Mouse (Mus musculus) CH12.LX (cell line): ENCODE data around the gene Iqcn. TPM values are rescaled to one million over a fixed set of nuclear protein-coding genes. Genes with fewer than 3 reads are reported as not detected.

ENCODE experiments used
- DNase-seq: peaks from one replicate; pipeline ENCODE4 v3.0.0-alpha.2; 2013; ENCODE audit errors: extremely low read depth
- H3K27ac ChIP-seq: 2 replicates; pipeline ENCODE4 v1.5.1; 2012; ENCODE audit warnings: low read depth, mild to moderate bottlenecking, control low read depth, moderate library complexity; ENCODE audit not compliant: insufficient read depth
- H3K27me3 ChIP-seq: replicated peaks from 2 replicates; pipeline ENCODE3; 2012; ENCODE audit warnings: inconsistent platforms
- H3K36me3 ChIP-seq, 2 experiments: replicated peaks in 1 of 2; 2 replicates each; pipeline versions ENCODE3 to v1.6.1; 2012; ENCODE audit warnings: inconsistent platforms in 1 of 2, low read length in 1 of 2, mild to moderate bottlenecking in 1 of 2, mixed read lengths in 1 of 2, moderate library complexity in 1 of 2; ENCODE audit not compliant: control insufficient read depth in 1 of 2, insufficient read depth in 1 of 2
- H3K4me1 ChIP-seq, 2 experiments: 2 replicates each; pipeline ENCODE4 v1.6.1; 2012; ENCODE audit warnings: inconsistent platforms in 1 of 2, moderate library complexity in 1 of 2; ENCODE audit not compliant: insufficient read depth in 2 of 2, control insufficient read depth in 1 of 2
- H3K4me2 ChIP-seq: 2 replicates; pipeline ENCODE4 v1.6.1; 2012; ENCODE audit warnings: low read depth, mild to moderate bottlenecking, control low read depth; ENCODE audit not compliant: poor library complexity, insufficient read depth, severe bottlenecking
- H3K4me3 ChIP-seq, 3 experiments: fragments of 150-350 bp in 1 of 3; sonication (generic) in 1 of 3; replicated peaks in 1 of 3; 2 replicates each; pipeline versions ENCODE3 to v1.5.1; 2011 to 2012; ENCODE audit warnings: low read depth in 2 of 3, low read length in 2 of 3, mild to moderate bottlenecking in 2 of 3, moderate library complexity in 2 of 3, control low read depth in 1 of 3, improper control_type of control experiment in 1 of 3, inconsistent platforms in 1 of 3, mixed read lengths in 1 of 3; ENCODE audit not compliant: poor library complexity in 1 of 3
- H3K79me2 ChIP-seq: replicated peaks from 2 replicates; pipeline ENCODE4 v1.6.1; 2012; ENCODE audit warnings: mild to moderate bottlenecking, moderate library complexity; ENCODE audit not compliant: control insufficient read depth, poor library complexity, insufficient read depth, severe bottlenecking; ENCODE audit errors: extremely low read depth
- H3K9ac ChIP-seq: 2 replicates; pipeline ENCODE4 v1.6.1; 2012; ENCODE audit warnings: low read depth, mild to moderate bottlenecking, control low read depth, moderate library complexity; ENCODE audit not compliant: insufficient read depth
- H3K9me3 ChIP-seq: replicated peaks from 2 replicates; pipeline ENCODE3; 2012; ENCODE audit warnings: low read length, inconsistent platforms, mixed read lengths
- CHD1 ChIP-seq: IDR thresholded peaks from 2 replicates; pipeline ENCODE4 v1.6.1; 2012; ENCODE audit warnings: low read depth, low read length, improper control_type of control experiment, inconsistent platforms
- CTCF ChIP-seq, 2 experiments: IDR thresholded peaks in 1 of 2; conservative IDR thresholded peaks in 1 of 2; 2 replicates each; pipeline ENCODE4 v1.5.1; 2011 to 2012; ENCODE audit warnings: low read depth in 2 of 2, low read length in 2 of 2, improper control_type of control experiment in 1 of 2, inconsistent platforms in 1 of 2, mild to moderate bottlenecking in 1 of 2, moderate library complexity in 1 of 2
- E2F4 ChIP-seq: IDR thresholded peaks from 2 replicates; pipeline ENCODE4 v1.6.1; 2011; ENCODE audit warnings: low read depth, low read length, improper control_type of control experiment; ENCODE audit not compliant: insufficient replicate concordance
- HCFC1 ChIP-seq: IDR thresholded peaks from 2 replicates; pipeline ENCODE4 v1.6.1; 2012; ENCODE audit warnings: low read depth, mild to moderate bottlenecking, inconsistent platforms, low read length, improper control_type of control experiment
- IRF4 ChIP-seq: IDR thresholded peaks from 2 replicates; pipeline ENCODE4 v1.6.1; 2014; ENCODE audit warnings: low read depth, mild to moderate bottlenecking, inconsistent platforms, low read length, improper control_type of control experiment
- JUND ChIP-seq: conservative IDR thresholded peaks from 2 replicates; pipeline ENCODE4 v1.6.1; 2011; ENCODE audit warnings: low read depth, low read length, improper control_type of control experiment
- MAFK ChIP-seq: IDR thresholded peaks from 2 replicates; pipeline ENCODE4 v1.6.1; 2011; ENCODE audit warnings: low read length, improper control_type of control experiment; ENCODE audit not compliant: insufficient replicate concordance
- MEF2A ChIP-seq: IDR thresholded peaks from 2 replicates; pipeline ENCODE4 v1.6.1; 2014; ENCODE audit warnings: low read depth, mild to moderate bottlenecking, inconsistent platforms, low read length, improper control_type of control experiment, borderline replicate concordance
- MXI1 ChIP-seq: IDR thresholded peaks from 2 replicates; pipeline ENCODE4 v1.6.1; 2011; ENCODE audit warnings: mild to moderate bottlenecking, low read depth, low read length, improper control_type of control experiment
- RAD21 ChIP-seq: IDR thresholded peaks from 2 replicates; pipeline ENCODE4 v1.6.1; 2011; ENCODE audit warnings: low read depth, mild to moderate bottlenecking, low read length, improper control_type of control experiment, moderate library complexity
- SMC3 ChIP-seq: IDR thresholded peaks from 2 replicates; pipeline ENCODE4 v1.6.1; 2011; ENCODE audit warnings: low read depth, low read length, improper control_type of control experiment
- USF1 ChIP-seq: IDR thresholded peaks from 2 replicates; pipeline ENCODE4 v1.6.1; 2014; ENCODE audit warnings: low read depth, mild to moderate bottlenecking, inconsistent platforms, low read length, improper control_type of control experiment
- ZC3H11A ChIP-seq: IDR thresholded peaks from 2 replicates; pipeline ENCODE4 v1.6.1; 2012; ENCODE audit warnings: low read depth, mild to moderate bottlenecking, inconsistent platforms, low read length, improper control_type of control experiment
- ZMIZ1 ChIP-seq: IDR thresholded peaks from 2 replicates; pipeline ENCODE4 v1.6.1; 2012; ENCODE audit warnings: low read depth, mild to moderate bottlenecking, inconsistent platforms, low read length, improper control_type of control experiment
- ZNF384 ChIP-seq: IDR thresholded peaks from 2 replicates; pipeline ENCODE4 v1.6.1; 2012; ENCODE audit warnings: low read depth, low read length, improper control_type of control experiment, inconsistent platforms
- dilution Hi-C: fragments of 300-500 bp; cut with MboI; formaldehyde crosslinking; loops from 2 replicates; pipeline ENCODE4 v1.14.3; 2020; ENCODE audit warnings: low sequenced_read_pairs; ENCODE audit not compliant: extremely low pct_unique_long_range_greater_than_20kb, extremely low pct_ligation_motif_present
- in situ Hi-C: fragments of 300-500 bp; cut with MboI; formaldehyde crosslinking; loops from 3 replicates; pipeline ENCODE4 v1.14.3; 2019; ENCODE audit warnings: low sequenced_read_pairs, low pct_ligation_motif_present, low pct_unique_long_range_greater_than_20kb, mixed read lengths
- polyA plus RNA-seq: library from polyadenylated mRNA; unstranded; fragments of >175 nt; gene quantifications from 2 replicates; pipeline ENCODE4 v1.2.1, GENCODE M21; 2012; ENCODE audit warnings: low read depth; ENCODE audit not compliant: insufficient read length
- total RNA-seq, 2 experiments: library from RNA; depleted of rRNA; stranded (reverse); fragments of 300-350 nt in 1 of 2; fragments of >200 nt in 1 of 2; gene quantifications; 2 replicates each; pipeline ENCODE4 v1.2.3; 2012 to 2014

The Iqcn gene
- total and polyA plus RNA-seq, 3 experiments = 0.07 TPM; not detected in 2

DNA sequence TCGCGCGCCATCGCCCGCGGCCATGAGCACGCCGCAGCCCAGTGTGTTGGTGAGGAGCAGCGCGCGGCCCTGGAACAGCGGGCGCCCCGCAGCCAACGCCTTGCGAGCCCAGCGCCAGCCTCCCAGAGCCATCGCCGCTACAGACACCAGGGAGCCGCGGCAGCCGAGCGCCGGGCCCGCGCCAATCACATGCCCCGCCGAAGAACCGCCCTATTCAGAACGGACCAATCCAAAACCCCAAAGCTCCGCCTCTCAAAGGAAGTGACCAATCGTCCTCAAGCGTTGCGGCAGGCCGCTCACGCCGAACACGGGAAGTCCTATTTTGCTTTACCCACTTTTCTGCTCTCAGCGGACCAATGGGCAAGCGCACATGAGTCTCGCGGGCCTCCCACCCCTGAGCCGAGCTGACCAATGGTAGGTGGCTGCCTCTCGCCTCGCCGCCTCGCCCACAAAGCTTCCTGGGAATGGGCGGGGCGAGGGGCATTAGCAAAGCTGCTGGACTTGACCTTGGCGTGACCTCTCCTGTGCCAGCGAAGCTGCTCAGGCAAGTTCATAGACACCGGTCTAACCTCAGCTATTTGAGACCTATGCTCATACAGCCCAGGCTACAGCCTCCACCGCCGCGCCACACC, 57.6 kb downstream of the Iqcn start, which contains the start of gene Mpv17l2 (continued):
- TF ChIP-seq JUND = no peak
- TF ChIP-seq MXI1 = peak; percentile 67
- TF ChIP-seq MAFK = no peak
- TF ChIP-seq CHD1 = no peak
- TF ChIP-seq USF1 = peak; percentile 54
- peak; percentile 46; the same call in 1 of the 2 replicates for TF ChIP-seq E2F4
- TF ChIP-seq ZMIZ1 = peak; percentile 6; the same call in 1 of the 2 replicates
- no peak for TF ChIP-seq ZNF384
- TF ChIP-seq, all 38 proteins: peak for 21

DNA sequence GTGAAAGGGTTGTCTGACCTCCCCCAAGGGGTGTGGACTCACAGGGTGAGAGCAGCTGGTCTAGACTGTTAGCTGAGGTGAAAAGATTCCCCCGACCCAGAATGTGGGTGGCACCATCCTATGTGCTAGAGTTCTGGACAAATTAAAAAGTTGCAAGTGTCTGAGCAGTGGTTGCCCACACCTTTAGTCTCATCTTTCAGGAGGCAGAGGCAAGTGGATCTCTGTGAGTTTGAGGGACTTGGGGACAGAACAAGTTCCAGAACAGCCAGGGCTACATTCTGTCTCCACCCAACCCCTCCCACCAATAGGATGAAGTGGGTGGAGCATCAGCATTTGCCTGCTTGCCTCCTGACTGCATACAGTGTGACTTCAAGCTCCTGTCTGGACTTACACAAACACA, 58.9 kb downstream of the Iqcn start:
- Histone ChIP-seq H3K9ac (no peak overlapping the region), H3K4me1 (peaks cover 8 to 52% of the 10 kb centered on the region in 2 experiments), H3K4me3 (no peak overlapping the region), H3K4me2 (no peak overlapping the region), H3K79me2 (no peaks in the 10 kb centered on the region), H3K36me3 (peaks cover 23 to 51% of the 10 kb centered on the region in 2 experiments), H3K27ac (no peak overlapping the region), H3K27me3 (no peaks in the 10 kb centered on the region), H3K9me3 (no peaks in the 10 kb centered on the region)
- dilution Hi-C loops (no loop called here), in situ Hi-C loops (loop anchor here (5.0 kb wide), 1 partner anchor 80 kb away; no protein-coding TSS in a partner anchor)
- TF ChIP-seq MEF2A = no peak
- TF ChIP-seq ZC3H11A = no peak
- no peak for TF ChIP-seq HCFC1
- DNase-seq = no peak

DNA sequence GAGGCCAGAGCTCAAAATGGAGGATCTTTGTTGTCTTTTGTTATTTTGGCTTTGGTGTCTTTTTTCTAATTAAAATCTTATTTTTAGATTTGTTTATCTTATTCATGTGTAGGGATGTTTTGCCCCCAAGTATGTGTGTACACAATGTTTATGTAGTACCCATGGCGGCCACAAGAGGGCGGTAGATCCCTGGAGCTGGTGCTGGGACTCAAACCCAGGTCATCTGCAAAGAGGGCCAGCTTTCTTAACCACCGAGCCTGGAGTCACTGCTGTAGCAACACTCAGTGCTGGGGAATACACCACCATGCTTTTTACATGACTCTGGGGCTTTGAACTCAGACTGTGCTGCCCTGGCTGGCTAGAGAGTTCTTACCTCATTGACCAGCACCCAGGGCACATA, 60.1 kb downstream of the Iqcn start:
- H3K79me2 ChIP-seq = no peaks in the 10 kb centered on the region
- no peak overlapping the region for H3K4me2 ChIP-seq
- DNase-seq = peak; percentile 66
- dilution Hi-C loops (no loop called here), in situ Hi-C loops (loop anchor here (5.0 kb wide), 1 partner anchor 79 kb away; no protein-coding TSS in a partner anchor)
- H3K36me3 ChIP-seq = peaks cover 16 to 43% of the 10 kb centered on the region in 2 experiments
- no peak overlapping the region for H3K4me3 ChIP-seq
- no peak for TF ChIP-seq IRF4
- peak; percentile 87 to 91 for TF ChIP-seq CTCF (conservative IDR thresholded peaks at IDR 0.05 in 1 of 2, IDR thresholded peaks at IDR 0.05 in 1 of 2; ENCODE audit: low read depth in 2 of 2, low read length in 2 of 2)
- peak; percentile 78 for TF ChIP-seq SMC3
- peak; percentile 81 for TF ChIP-seq RAD21
- peaks cover 18 to 65% of the 10 kb centered on the region in 2 experiments for H3K4me1 ChIP-seq
- no peak overlapping the region for H3K27ac ChIP-seq
- no peaks in the 10 kb centered on the region for H3K9me3 ChIP-seq
- no peaks in the 10 kb centered on the region for H3K27me3 ChIP-seq
- H3K9ac ChIP-seq = no peak overlapping the region
